Mouse (Mus musculus) embryonic facial prominence, embryonic 10.5 days (tissue): ENCODE data around the gene Cela1. TPM values are rescaled to one million over a fixed set of nuclear protein-coding genes. Genes with fewer than 3 reads are reported as not detected.

Experiments used
- DNase-seq: peaks from one replicate; pipeline ENCODE4 v3.0.0-alpha.2; 2017; ENCODE audit warnings: low spot score
- H3K27ac ChIP-seq: fragments of 300-500 bp; sonication (generic); replicated peaks from 2 replicates; pipeline ENCODE4 v1.5.1; 2016; ENCODE audit warnings: mild to moderate bottlenecking
- H3K27me3 ChIP-seq: fragments of 300-500 bp; sonication (generic); replicated peaks from 2 replicates; pipeline ENCODE4 v1.6.1; 2016; ENCODE audit warnings: low read depth, mild to moderate bottlenecking; ENCODE audit not compliant: poor library complexity, severe bottlenecking
- H3K36me3 ChIP-seq: fragments of 300-500 bp; sonication (generic); replicated peaks from 2 replicates; pipeline ENCODE4 v1.6.1; 2016; ENCODE audit warnings: mild to moderate bottlenecking, moderate library complexity
- H3K4me1 ChIP-seq: fragments of 300-500 bp; sonication (generic); 2 replicates; pipeline ENCODE4 v1.6.1; 2016
- H3K4me3 ChIP-seq: fragments of 300-500 bp; sonication (generic); 2 replicates; pipeline ENCODE4 v1.5.1; 2016; ENCODE audit warnings: mild to moderate bottlenecking, moderate library complexity
- H3K9me3 ChIP-seq: fragments of 300-500 bp; sonication (generic); 2 replicates; pipeline ENCODE4 v1.6.1; 2016; ENCODE audit warnings: mild to moderate bottlenecking
- WGBS: fragments of 180-500 bp; shearing (Covaris S2); methylation state at CpG from one replicate; pipeline ENCODE4 v1.1.7; 2016; 5-methylcytosine and 5-hydroxymethylcytosine counted together
- polyA plus RNA-seq: library from polyadenylated mRNA; unstranded; fragments of >200 nt; fragmentation: Nextera tagmentation; extraction: Ambion mirVana; gene quantifications from 2 replicates; pipeline ENCODE4 v1.2.1, GENCODE M21; 2016

The Cela1 gene
- polyA plus RNA-seq: 1.7 and 2.2 TPM in 2 replicates

- DNase-seq: no peak
- 76% methylated on average over 8 of the region's 8 CpGs for WGBS
- H3K9me3 ChIP-seq: peaks cover 11% of the 10 kb centered on the region
- peaks cover 15% of the 10 kb centered on the region for H3K27me3 ChIP-seq
- no peaks in the 10 kb centered on the region for H3K36me3 ChIP-seq
- no peak within 1 kb of the TSS; the same call in none of the 2 replicates for H3K27ac ChIP-seq
- H3K4me3 ChIP-seq: no peak within 1 kb of the TSS
- peaks cover 14% of the 10 kb centered on the region for H3K4me1 ChIP-seq
These were observed at the start of gene Cela1 for GRCm38 (mm10) chr15:100687430-100687971. Cela1 (minus strand) TSS chr15:100687921.

GRCm38 (mm10) chr15:100735953-100736300 lies 48.2 kb upstream of the Cela1 start:
- DNase-seq: no peak
- Histone ChIP-seq H3K9me3 (no peaks in the 10 kb centered on the region), H3K4me3 (no peak overlapping the region), H3K27me3 (peaks cover 25% of the 10 kb centered on the region), H3K4me1 (peaks cover 3% of the 10 kb centered on the region; the same call in 1 of the 2 replicates), H3K27ac (no peak overlapping the region), H3K36me3 (no peaks in the 10 kb centered on the region)
- 83% methylated on average over 9 of the region's 9 CpGs for WGBS

GRCm38 (mm10) chr15:100735095-100735952 lies 47.6 kb upstream of the Cela1 start:
- H3K27me3 ChIP-seq: peaks cover 31% of the 10 kb centered on the region
- H3K27ac ChIP-seq: no peak overlapping the region
- no peak for DNase-seq
- H3K9me3 ChIP-seq: no peaks in the 10 kb centered on the region
- 91% methylated on average over 14 of the region's 15 CpGs for WGBS
- H3K4me3 ChIP-seq: no peak overlapping the region
- H3K36me3 ChIP-seq: no peaks in the 10 kb centered on the region
- H3K4me1 ChIP-seq: peaks cover 3% of the 10 kb centered on the region; the same call in 1 of the 2 replicates

GRCm38 (mm10) chr15:100732580-100732979 lies 44.9 kb upstream of the Cela1 start:
- peaks cover 17% of the 10 kb centered on the region for H3K4me1 ChIP-seq
- H3K27ac ChIP-seq: no peak overlapping the region
- H3K4me3 ChIP-seq: no peak overlapping the region
- DNase-seq: peak; percentile 31
- no peaks in the 10 kb centered on the region for H3K36me3 ChIP-seq
- peaks cover 58% of the 10 kb centered on the region for H3K27me3 ChIP-seq
- H3K9me3 ChIP-seq: no peaks in the 10 kb centered on the region
- 22% methylated on average over 5 of the region's 5 CpGs for WGBS

GRCm38 (mm10) chr15:100731081-100731480 lies 43.4 kb upstream of the Cela1 start:
- H3K9me3 ChIP-seq: no peaks in the 10 kb centered on the region
- peaks cover 17% of the 10 kb centered on the region for H3K4me1 ChIP-seq
- H3K27me3 ChIP-seq: peaks cover 70% of the 10 kb centered on the region
- no peaks in the 10 kb centered on the region for H3K36me3 ChIP-seq
- H3K27ac ChIP-seq: no peak overlapping the region
- WGBS: 38% methylated on average over 9 of the region's 9 CpGs
- DNase-seq: no peak
- no peak overlapping the region for H3K4me3 ChIP-seq

- 4% methylated on average over 57 of the region's 57 CpGs for WGBS
- H3K4me1 ChIP-seq: peaks cover 17% of the 10 kb centered on the region
- peak within 1 kb of the TSS; percentile 57 for H3K4me3 ChIP-seq
- DNase-seq: peak; percentile 63
- H3K27me3 ChIP-seq: peaks cover 70% of the 10 kb centered on the region
- H3K9me3 ChIP-seq: no peaks in the 10 kb centered on the region
- H3K36me3 ChIP-seq: no peaks in the 10 kb centered on the region
- H3K27ac ChIP-seq: peak within 1 kb of the TSS; percentile 19; the same call in 1 of the 2 replicates
These were observed 41.7 kb upstream of the Cela1 start, which contains the start of gene Galnt6 for GRCm38 (mm10) chr15:100729281-100729985. Galnt6 (minus strand) TSS chr15:100729376.

GRCm38 (mm10) chr15:100728586-100728985 lies 40.9 kb upstream of the Cela1 start:
- WGBS: 30% methylated on average over 9 of the region's 9 CpGs
- Histone ChIP-seq H3K27ac (no peak overlapping the region), H3K4me1 (peaks cover 17% of the 10 kb centered on the region), H3K4me3 (peak overlapping the region; percentile 57), H3K9me3 (no peaks in the 10 kb centered on the region), H3K36me3 (no peaks in the 10 kb centered on the region), H3K27me3 (peaks cover 70% of the 10 kb centered on the region)
- no peak for DNase-seq

- no peaks in the 10 kb centered on the region for H3K9me3 ChIP-seq
- no peak overlapping the region for H3K27ac ChIP-seq
- peaks cover 17% of the 10 kb centered on the region for H3K4me1 ChIP-seq
- H3K4me3 ChIP-seq: no peak overlapping the region
- no peaks in the 10 kb centered on the region for H3K36me3 ChIP-seq
- peaks cover 65% of the 10 kb centered on the region for H3K27me3 ChIP-seq
- WGBS: 86% methylated on average over 11 of the region's 11 CpGs
- no peak for DNase-seq
These were observed 40.1 kb upstream of the Cela1 start for GRCm38 (mm10) chr15:100727834-100728233.

GRCm38 (mm10) chr15:100726721-100727120 lies 39.0 kb upstream of the Cela1 start:
- H3K4me1 ChIP-seq: peaks cover 17% of the 10 kb centered on the region
- no peak for DNase-seq
- H3K27me3 ChIP-seq: peaks cover 53% of the 10 kb centered on the region
- H3K9me3 ChIP-seq: no peaks in the 10 kb centered on the region
- H3K27ac ChIP-seq: no peak overlapping the region
- H3K4me3 ChIP-seq: no peak overlapping the region
- 84% methylated on average over 11 of the region's 11 CpGs for WGBS
- no peaks in the 10 kb centered on the region for H3K36me3 ChIP-seq

GRCm38 (mm10) chr15:100723505-100723904 lies 35.8 kb upstream of the Cela1 start:
- DNase-seq: no peak
- Histone ChIP-seq H3K9me3 (no peaks in the 10 kb centered on the region), H3K36me3 (no peaks in the 10 kb centered on the region), H3K27ac (no peak overlapping the region), H3K4me1 (peaks cover 2% of the 10 kb centered on the region), H3K4me3 (no peak overlapping the region), H3K27me3 (peaks cover 21% of the 10 kb centered on the region)
- WGBS: 84% methylated on average over 14 of the region's 14 CpGs

- no peak for DNase-seq
- 76% methylated on average over 6 of the region's 6 CpGs for WGBS
- no peaks in the 10 kb centered on the region for H3K9me3 ChIP-seq
- peaks cover 12% of the 10 kb centered on the region for H3K27me3 ChIP-seq
- H3K4me1 ChIP-seq: no peaks in the 10 kb centered on the region
- H3K27ac ChIP-seq: no peak overlapping the region
- H3K4me3 ChIP-seq: no peak overlapping the region
- no peaks in the 10 kb centered on the region for H3K36me3 ChIP-seq
These were observed 34.8 kb upstream of the Cela1 start for GRCm38 (mm10) chr15:100722564-100722963.

- no peaks in the 10 kb centered on the region for H3K4me1 ChIP-seq
- no peak overlapping the region for H3K27ac ChIP-seq
- 75% methylated on average over 4 of the region's 4 CpGs for WGBS
- no peak overlapping the region for H3K4me3 ChIP-seq
- no peak for DNase-seq
- no peaks in the 10 kb centered on the region for H3K9me3 ChIP-seq
- H3K36me3 ChIP-seq: no peaks in the 10 kb centered on the region
- H3K27me3 ChIP-seq: peaks cover 6% of the 10 kb centered on the region
These were observed 34.3 kb upstream of the Cela1 start for GRCm38 (mm10) chr15:100722026-100722425.
